Mouse (Mus musculus): ENCODE results near the gene Coq10b. TPM values are rescaled to one million over a fixed set of nuclear protein-coding genes. Genes with fewer than 3 reads are reported as not detected.
A peak's percentile ranks its signal among the peaks of the same experiment; 100 is the strongest.
"Not testable (repeated sequence)": the region's sequence is repeated elsewhere in the genome, so short reads cannot be mapped to it uniquely, and the experiment has no call there.

The Coq10b gene
- polyA plus RNA-seq, 1 experiment from 2014 or later: 32.5 TPM

DNA sequence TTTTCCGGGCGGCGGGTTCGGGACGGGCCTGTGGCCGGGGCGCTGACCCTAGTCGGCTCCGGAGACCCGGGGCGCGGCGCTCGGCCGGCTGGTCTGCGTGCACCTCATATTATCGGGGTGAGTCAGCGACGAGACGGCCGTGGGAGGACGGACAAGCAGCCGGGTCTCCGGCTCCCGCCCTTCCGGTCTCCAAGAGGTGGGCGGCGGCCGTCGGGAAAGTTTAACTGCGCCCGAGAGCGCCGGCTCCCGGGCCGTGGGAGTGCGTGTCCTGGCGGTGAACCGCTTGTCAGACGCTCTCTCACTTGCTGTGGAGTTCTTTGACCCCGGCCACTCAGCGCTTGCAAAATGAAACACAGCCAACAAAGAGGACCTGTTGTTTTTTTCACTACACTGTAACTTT lies 435 bp downstream of the Coq10b start:
- Histone ChIP-seq H3K4me3 (ENCODE audit: low read depth, low read length) (peak overlapping the region; percentile 75), H3K4me1 (ENCODE audit: control insufficient read depth, insufficient read depth, low read length) (peaks cover 9% of the 10 kb centered on the region), H3K9me3 (ENCODE audit: control insufficient read depth, low read length) (no peaks in the 10 kb centered on the region), H3K27ac (ENCODE audit: low read depth, low read length) (peak overlapping the region; percentile 82), H3K9ac (replicated peaks; ENCODE audit: low read depth, low read length) (peak overlapping the region; percentile 74), H3K4me2 (ENCODE audit: low read depth, low read length) (peak overlapping the region; percentile 70), H3K27me3 (ENCODE audit: control insufficient read depth, insufficient read depth, low read length) (no peaks in the 10 kb centered on the region), H3K36me3 (ENCODE audit: control insufficient read depth, insufficient read depth, low read length) (no peaks in the 10 kb centered on the region)
- 1% methylated on average over 41 of the region's 42 CpGs for WGBS
- peak; percentile 62 for ATAC-seq (ENCODE audit: low read depth)

DNA sequence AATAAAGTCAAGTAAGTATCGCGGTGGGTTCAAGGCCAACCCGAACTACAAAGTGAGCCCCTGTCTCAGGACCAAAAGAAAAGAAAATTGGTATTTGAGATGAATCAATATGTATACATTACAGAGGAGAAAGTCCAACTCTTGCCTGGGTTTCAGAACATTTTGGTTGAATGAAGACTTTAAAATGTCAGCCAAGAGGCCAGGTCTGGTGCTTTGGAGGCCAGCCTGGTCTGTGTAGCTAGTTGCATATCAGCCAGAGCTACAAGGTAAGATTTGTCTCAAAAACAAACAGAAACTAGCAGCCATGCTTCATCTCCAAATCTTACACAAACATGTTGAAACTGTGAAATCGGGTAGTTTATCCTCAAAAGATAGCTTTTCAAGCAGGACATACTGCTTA lies 1.0 kb downstream of the Coq10b start:
- H3K9ac ChIP-seq (replicated peaks; ENCODE audit: low read depth, low read length): no peak overlapping the region
- H3K4me1 ChIP-seq (ENCODE audit: control insufficient read depth, insufficient read depth, low read length): peaks cover 9% of the 10 kb centered on the region
- no peaks in the 10 kb centered on the region for H3K36me3 ChIP-seq (ENCODE audit: control insufficient read depth, insufficient read depth, low read length)
- peak overlapping the region; percentile 75 for H3K4me3 ChIP-seq (ENCODE audit: low read depth, low read length)
- WGBS: 79% methylated on average over 4 of the region's 4 CpGs
- ATAC-seq (ENCODE audit: low read depth): no peak
- H3K9me3 ChIP-seq (ENCODE audit: control insufficient read depth, low read length): no peaks in the 10 kb centered on the region
- H3K27me3 ChIP-seq (ENCODE audit: control insufficient read depth, insufficient read depth, low read length): no peaks in the 10 kb centered on the region
- H3K4me2 ChIP-seq (ENCODE audit: low read depth, low read length): peak overlapping the region; percentile 70
- H3K27ac ChIP-seq (ENCODE audit: low read depth, low read length): no peak overlapping the region

DNA sequence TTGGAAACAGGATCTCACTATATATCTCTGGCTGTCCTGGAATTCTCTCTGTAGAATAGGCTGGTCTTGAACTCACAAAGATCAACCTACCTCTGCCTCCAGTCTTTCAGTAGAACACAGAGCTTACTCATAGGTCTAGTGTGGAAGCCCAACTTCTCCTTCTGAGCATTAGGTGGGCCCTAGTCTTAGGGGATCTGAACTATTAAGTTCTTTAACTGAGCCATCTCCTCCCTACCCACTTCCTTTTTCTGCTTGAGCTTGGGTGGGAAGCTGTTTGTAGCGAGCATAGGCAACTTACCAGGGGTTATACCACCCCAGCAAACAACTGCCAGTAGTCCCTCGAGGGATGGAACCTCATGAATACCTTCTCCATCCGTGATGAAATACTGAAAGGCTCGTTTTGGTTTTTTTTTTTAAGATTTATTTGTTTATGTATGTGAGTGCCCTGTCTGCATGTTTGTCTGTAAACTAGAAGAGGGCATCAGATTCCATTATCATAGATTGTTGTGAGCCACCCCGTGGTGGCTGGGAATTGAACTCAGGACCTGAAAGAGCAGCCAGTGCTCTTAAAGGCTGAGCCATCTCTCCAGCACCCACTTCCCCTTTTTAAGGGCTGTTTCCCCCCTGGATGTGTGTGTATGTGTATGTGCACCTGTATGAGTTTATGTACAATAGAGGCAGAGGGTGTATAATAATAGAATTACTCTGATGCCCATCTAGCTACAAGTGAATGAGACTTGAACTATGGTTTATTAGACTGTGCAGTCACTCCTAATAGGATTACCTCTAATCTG lies 2.9 kb downstream of the Coq10b start:
- Histone ChIP-seq H3K4me2 (ENCODE audit: low read depth, low read length) (no peak overlapping the region), H3K9me3 (ENCODE audit: control insufficient read depth, low read length) (no peaks in the 10 kb centered on the region), H3K27me3 (ENCODE audit: control insufficient read depth, insufficient read depth, low read length) (no peaks in the 10 kb centered on the region), H3K27ac (ENCODE audit: low read depth, low read length) (no peak overlapping the region), H3K9ac (replicated peaks; ENCODE audit: low read depth, low read length) (no peak overlapping the region), H3K36me3 (ENCODE audit: control insufficient read depth, insufficient read depth, low read length) (no peaks in the 10 kb centered on the region), H3K4me3 (ENCODE audit: low read depth, low read length) (no peak overlapping the region), H3K4me1 (ENCODE audit: control insufficient read depth, insufficient read depth, low read length) (peaks cover 9% of the 10 kb centered on the region)
- WGBS: 89% methylated on average over 5 of the region's 5 CpGs
- no peak for ATAC-seq (ENCODE audit: low read depth)

DNA sequence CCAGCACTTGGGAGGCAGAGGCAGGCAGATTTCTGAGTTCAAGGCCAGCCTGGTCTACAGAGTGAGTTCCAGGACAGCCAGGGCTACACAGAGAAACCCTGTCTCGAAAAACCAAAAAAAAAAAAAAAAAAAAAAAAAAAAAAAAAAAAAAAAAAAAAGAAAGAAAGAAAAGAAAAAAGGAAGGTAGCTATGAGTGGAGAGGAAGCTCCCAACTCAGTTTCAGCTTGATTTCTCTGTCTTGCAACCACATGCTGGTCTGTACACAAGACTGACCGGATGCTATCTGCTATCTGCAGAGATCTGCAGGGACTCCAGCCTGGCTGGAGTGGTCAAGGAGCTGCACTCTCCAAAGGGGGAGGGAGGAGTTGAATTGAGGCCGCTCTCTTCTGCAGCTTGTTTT lies 5.8 kb downstream of the Coq10b start:
- 94% methylated on average over 2 of the region's 3 CpGs for WGBS
- not testable (repeated sequence) for H3K9ac ChIP-seq (replicated peaks; ENCODE audit: low read depth, low read length); H3K4me1 ChIP-seq (ENCODE audit: control insufficient read depth, insufficient read depth, low read length); H3K27ac ChIP-seq (ENCODE audit: low read depth, low read length); H3K27me3 ChIP-seq (ENCODE audit: control insufficient read depth, insufficient read depth, low read length); ATAC-seq (ENCODE audit: low read depth); H3K9me3 ChIP-seq (ENCODE audit: control insufficient read depth, low read length); H3K4me2 ChIP-seq (ENCODE audit: low read depth, low read length); H3K4me3 ChIP-seq (ENCODE audit: low read depth, low read length); H3K36me3 ChIP-seq (ENCODE audit: control insufficient read depth, insufficient read depth, low read length)

DNA sequence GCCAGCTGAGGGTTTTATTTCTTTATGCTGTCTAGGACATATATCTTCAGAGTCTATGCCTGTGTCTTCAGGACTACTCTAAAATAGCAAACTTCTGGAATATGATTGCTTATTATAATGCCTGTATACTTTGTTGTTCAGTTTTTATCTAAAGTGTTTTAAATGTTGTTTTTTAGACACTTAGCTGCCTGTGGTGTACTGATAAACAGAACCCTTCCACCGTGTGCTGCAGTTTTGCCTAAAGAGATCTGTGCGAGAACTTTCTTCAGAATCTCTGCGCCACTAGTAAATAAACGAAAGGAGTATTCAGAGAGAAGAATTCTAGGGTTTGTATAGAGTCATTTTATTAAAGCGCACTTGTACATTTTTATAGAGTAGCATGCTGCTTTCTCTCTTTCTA lies 8.5 kb downstream of the Coq10b start:
- 94% methylated on average over 5 of the region's 5 CpGs for WGBS

DNA sequence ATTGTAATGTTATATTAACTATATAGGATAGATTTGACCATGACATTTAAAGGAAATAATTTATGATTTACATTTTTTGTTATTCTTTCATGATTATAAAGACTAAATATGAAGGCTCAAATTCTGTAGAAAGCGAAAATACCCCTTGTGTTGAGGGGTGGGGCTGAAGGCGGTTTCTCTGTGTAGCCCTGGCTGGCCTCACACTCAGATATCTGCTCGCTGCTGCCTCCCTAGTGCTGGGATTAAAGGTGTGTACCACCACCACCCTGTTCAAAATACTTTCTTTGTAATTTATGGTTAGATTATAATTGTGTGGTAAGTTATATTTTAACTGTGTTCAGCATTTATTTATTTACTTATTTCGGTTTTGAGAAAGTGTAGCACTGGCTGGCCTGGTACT lies 9.2 kb downstream of the Coq10b start:
- Histone ChIP-seq H3K9me3 (ENCODE audit: control insufficient read depth, low read length) (no peaks in the 10 kb centered on the region), H3K27me3 (ENCODE audit: control insufficient read depth, insufficient read depth, low read length) (no peaks in the 10 kb centered on the region), H3K36me3 (ENCODE audit: control insufficient read depth, insufficient read depth, low read length) (peaks cover 7% of the 10 kb centered on the region), H3K27ac (ENCODE audit: low read depth, low read length) (no peak overlapping the region), H3K4me2 (ENCODE audit: low read depth, low read length) (no peak overlapping the region), H3K4me1 (ENCODE audit: control insufficient read depth, insufficient read depth, low read length) (no peaks in the 10 kb centered on the region), H3K4me3 (ENCODE audit: low read depth, low read length) (no peak overlapping the region), H3K9ac (replicated peaks; ENCODE audit: low read depth, low read length) (no peak overlapping the region)
- no peak for ATAC-seq (ENCODE audit: low read depth)
- 94% methylated on average over 4 of the region's 4 CpGs for WGBS

More for the DNA sequence above, 8.5 kb downstream of the Coq10b start:
- Histone ChIP-seq H3K27ac (ENCODE audit: low read depth, low read length) (no peak overlapping the region), H3K4me3 (ENCODE audit: low read depth, low read length) (no peak overlapping the region), H3K36me3 (ENCODE audit: control insufficient read depth, insufficient read depth, low read length) (peaks cover 5% of the 10 kb centered on the region), H3K9ac (replicated peaks; ENCODE audit: low read depth, low read length) (no peak overlapping the region), H3K4me1 (ENCODE audit: control insufficient read depth, insufficient read depth, low read length) (no peaks in the 10 kb centered on the region), H3K27me3 (ENCODE audit: control insufficient read depth, insufficient read depth, low read length) (no peaks in the 10 kb centered on the region), H3K9me3 (ENCODE audit: control insufficient read depth, low read length) (no peaks in the 10 kb centered on the region), H3K4me2 (ENCODE audit: low read depth, low read length) (no peak overlapping the region)
- no peak for ATAC-seq (ENCODE audit: low read depth)

DNA sequence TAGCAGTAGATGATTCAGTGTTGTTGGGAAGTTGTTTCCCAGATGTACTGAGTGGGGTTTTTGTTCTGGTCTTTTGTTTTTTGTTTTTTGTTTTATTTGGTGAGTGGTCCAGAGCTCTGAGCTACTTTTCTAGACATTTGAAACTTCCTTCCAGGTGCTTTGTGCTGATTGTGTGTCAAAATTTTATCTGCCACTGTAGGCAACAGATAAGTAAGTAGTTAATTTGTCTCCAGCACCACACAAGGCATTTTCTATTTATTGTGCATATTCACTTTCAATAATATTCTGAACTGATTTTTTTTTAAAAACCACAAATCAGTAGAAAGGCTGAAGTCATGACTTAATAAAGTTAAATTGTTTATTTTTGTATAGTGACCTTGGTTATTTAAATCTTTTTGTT lies 19.8 kb downstream of the Coq10b start:
- H3K9me3 ChIP-seq (ENCODE audit: control insufficient read depth, low read length); H3K4me3 ChIP-seq (ENCODE audit: low read depth, low read length); H3K27ac ChIP-seq (ENCODE audit: low read depth, low read length); H3K9ac ChIP-seq (replicated peaks; ENCODE audit: low read depth, low read length); ATAC-seq (ENCODE audit: low read depth); H3K27me3 ChIP-seq (ENCODE audit: control insufficient read depth, insufficient read depth, low read length); H3K4me2 ChIP-seq (ENCODE audit: low read depth, low read length); H3K4me1 ChIP-seq (ENCODE audit: control insufficient read depth, insufficient read depth, low read length): not testable (repeated sequence)
- peaks cover 19% of the 10 kb centered on the region for H3K36me3 ChIP-seq (ENCODE audit: control insufficient read depth, insufficient read depth, low read length)

DNA sequence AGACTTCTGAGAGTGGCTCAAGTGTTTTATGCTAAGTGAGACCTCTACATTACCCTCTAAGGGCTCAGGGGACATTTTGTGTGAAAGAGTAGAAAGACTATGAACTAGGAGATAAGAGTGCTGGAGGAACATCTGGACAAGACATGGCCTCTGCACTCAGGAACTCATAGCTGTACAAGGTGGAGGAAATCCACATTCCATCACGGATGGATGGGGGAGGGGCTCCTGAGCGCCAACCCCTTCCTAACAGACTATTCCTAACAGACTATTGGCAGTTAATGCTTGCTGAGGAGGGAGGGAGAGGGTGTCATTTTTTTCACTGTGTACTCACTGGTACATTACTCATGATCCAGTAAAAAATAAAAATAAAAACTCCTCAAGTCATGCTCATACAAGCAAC lies 22.2 kb downstream of the Coq10b start:
- ATAC-seq (ENCODE audit: low read depth): no peak

DNA sequence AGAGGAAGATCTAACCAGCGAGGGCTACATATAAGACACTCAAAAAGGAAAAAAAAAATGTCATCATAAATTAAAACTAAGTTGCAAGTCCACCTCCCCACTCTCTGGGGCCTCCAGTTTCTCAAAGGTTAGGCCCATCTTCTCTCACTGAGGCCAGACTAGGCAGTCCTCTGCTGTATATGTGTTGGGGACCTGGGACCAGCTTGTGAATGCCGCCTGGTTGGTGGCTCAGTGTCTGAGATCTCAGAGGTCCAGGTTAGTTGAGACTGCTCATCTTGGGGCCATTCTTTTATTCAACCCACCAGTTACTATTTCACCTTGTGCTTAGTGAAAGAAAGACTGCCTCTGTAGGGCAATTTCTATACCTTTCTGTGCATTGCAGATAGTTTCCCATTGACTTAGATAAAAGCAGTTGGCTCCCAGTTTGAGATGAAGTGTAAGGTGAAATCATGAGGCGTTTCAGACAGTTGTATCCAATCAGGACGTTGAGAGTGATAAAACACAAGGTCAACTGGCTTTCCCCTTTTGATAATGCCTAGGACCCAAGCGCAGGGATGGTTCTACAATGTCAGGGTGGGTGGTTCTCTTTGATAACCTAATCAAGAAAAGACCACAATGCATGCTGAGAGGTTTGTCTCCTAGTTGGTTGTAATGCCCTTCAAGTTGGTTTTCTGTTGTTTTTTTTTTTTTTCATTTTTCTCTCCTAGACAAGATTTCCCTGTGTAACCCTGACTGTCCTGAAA lies 23.3 kb downstream of the Coq10b start:
- Histone ChIP-seq H3K27me3 (ENCODE audit: control insufficient read depth, insufficient read depth, low read length) (no peaks in the 10 kb centered on the region), H3K4me3 (ENCODE audit: low read depth, low read length) (no peak overlapping the region), H3K9ac (replicated peaks; ENCODE audit: low read depth, low read length) (no peak overlapping the region), H3K27ac (ENCODE audit: low read depth, low read length) (no peak overlapping the region), H3K4me1 (ENCODE audit: control insufficient read depth, insufficient read depth, low read length) (no peaks in the 10 kb centered on the region), H3K36me3 (ENCODE audit: control insufficient read depth, insufficient read depth, low read length) (peaks cover 27% of the 10 kb centered on the region), H3K9me3 (ENCODE audit: control insufficient read depth, low read length) (no peaks in the 10 kb centered on the region), H3K4me2 (ENCODE audit: low read depth, low read length) (no peak overlapping the region)
- no peak for ATAC-seq (ENCODE audit: low read depth)
- 75% methylated on average over 5 of the region's 5 CpGs for WGBS

More for the DNA sequence above, 22.2 kb downstream of the Coq10b start:
- H3K27ac ChIP-seq (ENCODE audit: low read depth, low read length): no peak overlapping the region
- H3K9ac ChIP-seq (replicated peaks; ENCODE audit: low read depth, low read length): no peak overlapping the region
- WGBS: 55% methylated on average over 2 of the region's 2 CpGs
- H3K36me3 ChIP-seq (ENCODE audit: control insufficient read depth, insufficient read depth, low read length): peaks cover 20% of the 10 kb centered on the region; the same call in 1 of the 2 replicates
- no peaks in the 10 kb centered on the region for H3K9me3 ChIP-seq (ENCODE audit: control insufficient read depth, low read length)
- H3K4me1 ChIP-seq (ENCODE audit: control insufficient read depth, insufficient read depth, low read length): no peaks in the 10 kb centered on the region
- no peaks in the 10 kb centered on the region for H3K27me3 ChIP-seq (ENCODE audit: control insufficient read depth, insufficient read depth, low read length)
- H3K4me2 ChIP-seq (ENCODE audit: low read depth, low read length): no peak overlapping the region
- no peak overlapping the region for H3K4me3 ChIP-seq (ENCODE audit: low read depth, low read length)

Data from neural tube, embryonic 14.5 days (tissue).